Mouse (Mus musculus): ENCODE measurements around the gene 5330417H12Rik. TPM values are rescaled to one million over a fixed set of nuclear protein-coding genes. Genes with fewer than 3 reads are reported as not detected.
A peak's percentile ranks its signal among the peaks of the same experiment; 100 is the strongest.

Gene 5330417H12Rik
- polyA plus RNA-seq, 1 experiment from 2014 or later = not detected

- H3K4me2 ChIP-seq (ENCODE audit: low read depth, low read length) = no peak overlapping the region
- no peaks in the 10 kb centered on the region for H3K4me1 ChIP-seq (ENCODE audit: control insufficient read depth, low read depth, low read length)
- no peaks in the 10 kb centered on the region for H3K9me3 ChIP-seq (replicated peaks; ENCODE audit: control insufficient read depth, low read length)
- H3K9ac ChIP-seq (ENCODE audit: low read depth, low read length) = no peak overlapping the region
- H3K27ac ChIP-seq (ENCODE audit: low read length) = no peak overlapping the region
- H3K4me3 ChIP-seq (ENCODE audit: low read depth, low read length) = no peak overlapping the region
- no peaks in the 10 kb centered on the region for H3K36me3 ChIP-seq (ENCODE audit: control insufficient read depth, insufficient read depth)
- ATAC-seq (ENCODE audit: low read depth) = no peak
- no peaks in the 10 kb centered on the region for H3K27me3 ChIP-seq (ENCODE audit: control insufficient read depth, insufficient read depth, low read depth, low read length)
- WGBS (ENCODE audit: insufficient replicate concordance) = 65% methylated on average over 5 of the region's 5 CpGs
Measured at GRCm38 (mm10) chr7:107638026-107638425, 13.1 kb upstream of the 5330417H12Rik start.

- Histone ChIP-seq H3K9ac (ENCODE audit: low read depth, low read length) (no peak overlapping the region), H3K4me1 (ENCODE audit: control insufficient read depth, low read depth, low read length) (no peaks in the 10 kb centered on the region), H3K27me3 (ENCODE audit: control insufficient read depth, insufficient read depth, low read depth, low read length) (no peaks in the 10 kb centered on the region), H3K36me3 (ENCODE audit: control insufficient read depth, insufficient read depth) (no peaks in the 10 kb centered on the region), H3K9me3 (replicated peaks; ENCODE audit: control insufficient read depth, low read length) (no peaks in the 10 kb centered on the region), H3K4me3 (ENCODE audit: low read depth, low read length) (no peak overlapping the region), H3K27ac (ENCODE audit: low read length) (no peak overlapping the region), H3K4me2 (ENCODE audit: low read depth, low read length) (no peak overlapping the region)
- WGBS (ENCODE audit: insufficient replicate concordance) = 60% methylated on average over 7 of the region's 7 CpGs
- no peak for ATAC-seq (ENCODE audit: low read depth)
Measured at GRCm38 (mm10) chr7:107637398-107637797, 12.4 kb upstream of the 5330417H12Rik start.

GRCm38 (mm10) chr7:107633201-107633600 is 8.2 kb upstream of the 5330417H12Rik start:
- H3K4me1 ChIP-seq (ENCODE audit: control insufficient read depth, low read depth, low read length) = no peaks in the 10 kb centered on the region
- no peak overlapping the region for H3K27ac ChIP-seq (ENCODE audit: low read length)
- no peaks in the 10 kb centered on the region for H3K36me3 ChIP-seq (ENCODE audit: control insufficient read depth, insufficient read depth)
- no peak overlapping the region for H3K4me3 ChIP-seq (ENCODE audit: low read depth, low read length)
- no peak for ATAC-seq (ENCODE audit: low read depth)
- no peak overlapping the region for H3K4me2 ChIP-seq (ENCODE audit: low read depth, low read length)
- no peaks in the 10 kb centered on the region for H3K27me3 ChIP-seq (ENCODE audit: control insufficient read depth, insufficient read depth, low read depth, low read length)
- H3K9ac ChIP-seq (ENCODE audit: low read depth, low read length) = no peak overlapping the region
- H3K9me3 ChIP-seq (replicated peaks; ENCODE audit: control insufficient read depth, low read length) = no peaks in the 10 kb centered on the region
- 78% methylated on average over 4 of the region's 4 CpGs for WGBS (ENCODE audit: insufficient replicate concordance)

- H3K27me3 ChIP-seq (ENCODE audit: control insufficient read depth, insufficient read depth, low read depth, low read length) = no peaks in the 10 kb centered on the region
- no peak overlapping the region for H3K27ac ChIP-seq (ENCODE audit: low read length)
- H3K36me3 ChIP-seq (ENCODE audit: control insufficient read depth, insufficient read depth) = no peaks in the 10 kb centered on the region
- H3K9me3 ChIP-seq (replicated peaks; ENCODE audit: control insufficient read depth, low read length) = no peaks in the 10 kb centered on the region
- H3K9ac ChIP-seq (ENCODE audit: low read depth, low read length) = no peak overlapping the region
- H3K4me2 ChIP-seq (ENCODE audit: low read depth, low read length) = no peak overlapping the region
- no peak overlapping the region for H3K4me3 ChIP-seq (ENCODE audit: low read depth, low read length)
- ATAC-seq (ENCODE audit: low read depth) = no peak
- H3K4me1 ChIP-seq (ENCODE audit: control insufficient read depth, low read depth, low read length) = no peaks in the 10 kb centered on the region; the same call in none of the 2 replicates
Measured at GRCm38 (mm10) chr7:107628383-107628782, 3.4 kb upstream of the 5330417H12Rik start.

GRCm38 (mm10) chr7:107625781-107626180 is 820 bp upstream of the 5330417H12Rik start:
- H3K27ac ChIP-seq (ENCODE audit: low read length) = no peak overlapping the region
- 63% methylated on average over 6 of the region's 6 CpGs for WGBS (ENCODE audit: insufficient replicate concordance)
- no peak for ATAC-seq (ENCODE audit: low read depth)

GRCm38 (mm10) chr7:107624432-107624831 is 529 bp downstream of the 5330417H12Rik start:
- Histone ChIP-seq H3K27me3 (ENCODE audit: control insufficient read depth, insufficient read depth, low read depth, low read length) (no peaks in the 10 kb centered on the region), H3K4me1 (ENCODE audit: control insufficient read depth, low read depth, low read length) (no peaks in the 10 kb centered on the region; the same call in none of the 2 replicates), H3K9ac (ENCODE audit: low read depth, low read length) (no peak overlapping the region), H3K27ac (ENCODE audit: low read length) (no peak overlapping the region), H3K9me3 (replicated peaks; ENCODE audit: control insufficient read depth, low read length) (no peaks in the 10 kb centered on the region), H3K4me2 (ENCODE audit: low read depth, low read length) (no peak overlapping the region), H3K4me3 (ENCODE audit: low read depth, low read length) (no peak overlapping the region), H3K36me3 (ENCODE audit: control insufficient read depth, insufficient read depth) (no peaks in the 10 kb centered on the region)
- 0 out of 2 replicates have a peak, but pooled peaks have one; percentile 13 for ATAC-seq (ENCODE audit: low read depth)
- WGBS (ENCODE audit: insufficient replicate concordance) = 45% methylated on average over 3 of the region's 3 CpGs

More at GRCm38 (mm10) chr7:107625781-107626180, 820 bp upstream of the 5330417H12Rik start:
- Histone ChIP-seq H3K36me3 (ENCODE audit: control insufficient read depth, insufficient read depth) (no peaks in the 10 kb centered on the region), H3K9me3 (replicated peaks; ENCODE audit: control insufficient read depth, low read length) (no peaks in the 10 kb centered on the region), H3K27me3 (ENCODE audit: control insufficient read depth, insufficient read depth, low read depth, low read length) (no peaks in the 10 kb centered on the region), H3K4me3 (ENCODE audit: low read depth, low read length) (no peak overlapping the region), H3K9ac (ENCODE audit: low read depth, low read length) (no peak overlapping the region), H3K4me1 (ENCODE audit: control insufficient read depth, low read depth, low read length) (no peaks in the 10 kb centered on the region; the same call in none of the 2 replicates), H3K4me2 (ENCODE audit: low read depth, low read length) (no peak overlapping the region)

- H3K27ac ChIP-seq (ENCODE audit: low read length) = no peak overlapping the region
Measured at GRCm38 (mm10) chr7:107620137-107620536, 4.8 kb downstream of the 5330417H12Rik start.

GRCm38 (mm10) chr7:107619225-107619624 is 5.7 kb downstream of the 5330417H12Rik start:
- Histone ChIP-seq H3K36me3 (ENCODE audit: control insufficient read depth, insufficient read depth) (no peaks in the 10 kb centered on the region), H3K4me1 (ENCODE audit: control insufficient read depth, low read depth, low read length) (no peaks in the 10 kb centered on the region), H3K27ac (ENCODE audit: low read length) (no peak overlapping the region), H3K9ac (ENCODE audit: low read depth, low read length) (no peak overlapping the region), H3K9me3 (replicated peaks; ENCODE audit: control insufficient read depth, low read length) (no peaks in the 10 kb centered on the region), H3K4me2 (ENCODE audit: low read depth, low read length) (no peak overlapping the region), H3K27me3 (ENCODE audit: control insufficient read depth, insufficient read depth, low read depth, low read length) (no peaks in the 10 kb centered on the region), H3K4me3 (ENCODE audit: low read depth, low read length) (no peak overlapping the region)
- WGBS (ENCODE audit: insufficient replicate concordance) = 57% methylated on average over 4 of the region's 4 CpGs
- ATAC-seq (ENCODE audit: low read depth) = no peak

More at GRCm38 (mm10) chr7:107620137-107620536, 4.8 kb downstream of the 5330417H12Rik start:
- H3K4me1 ChIP-seq (ENCODE audit: control insufficient read depth, low read depth, low read length) = no peaks in the 10 kb centered on the region
- H3K4me3 ChIP-seq (ENCODE audit: low read depth, low read length) = no peak overlapping the region
- no peaks in the 10 kb centered on the region for H3K27me3 ChIP-seq (ENCODE audit: control insufficient read depth, insufficient read depth, low read depth, low read length)
- H3K4me2 ChIP-seq (ENCODE audit: low read depth, low read length) = no peak overlapping the region
- H3K9ac ChIP-seq (ENCODE audit: low read depth, low read length) = no peak overlapping the region
- H3K36me3 ChIP-seq (ENCODE audit: control insufficient read depth, insufficient read depth) = no peaks in the 10 kb centered on the region
- WGBS (ENCODE audit: insufficient replicate concordance) = 17% methylated on average over 3 of the region's 3 CpGs
- no peak for ATAC-seq (ENCODE audit: low read depth)
- no peaks in the 10 kb centered on the region for H3K9me3 ChIP-seq (replicated peaks; ENCODE audit: control insufficient read depth, low read length)

- H3K4me2 ChIP-seq (ENCODE audit: low read depth, low read length) = no peak overlapping the region
- H3K36me3 ChIP-seq (ENCODE audit: control insufficient read depth, insufficient read depth) = no peaks in the 10 kb centered on the region
- H3K9me3 ChIP-seq (replicated peaks; ENCODE audit: control insufficient read depth, low read length) = no peaks in the 10 kb centered on the region
- H3K9ac ChIP-seq (ENCODE audit: low read depth, low read length) = no peak overlapping the region
- WGBS (ENCODE audit: insufficient replicate concordance) = 34% methylated on average over 10 of the region's 11 CpGs
- no peaks in the 10 kb centered on the region for H3K27me3 ChIP-seq (ENCODE audit: control insufficient read depth, insufficient read depth, low read depth, low read length)
- H3K4me3 ChIP-seq (ENCODE audit: low read depth, low read length) = no peak overlapping the region
- no peak overlapping the region for H3K27ac ChIP-seq (ENCODE audit: low read length)
- H3K4me1 ChIP-seq (ENCODE audit: control insufficient read depth, low read depth, low read length) = no peaks in the 10 kb centered on the region
- ATAC-seq (ENCODE audit: low read depth) = no peak
Measured at GRCm38 (mm10) chr7:107618028-107618992, 6.7 kb downstream of the 5330417H12Rik start.
